Mouse (Mus musculus): Measurements from ENCODE around the gene Gbx1. TPM values are rescaled to one million over a fixed set of nuclear protein-coding genes. Genes with fewer than 3 reads are reported as not detected.
A peak's percentile ranks its signal among the peaks of the same experiment; 100 is the strongest.

Gene Gbx1
- polyA plus RNA-seq, 1 experiment from 2014 or later = 0.02 TPM

DNA sequence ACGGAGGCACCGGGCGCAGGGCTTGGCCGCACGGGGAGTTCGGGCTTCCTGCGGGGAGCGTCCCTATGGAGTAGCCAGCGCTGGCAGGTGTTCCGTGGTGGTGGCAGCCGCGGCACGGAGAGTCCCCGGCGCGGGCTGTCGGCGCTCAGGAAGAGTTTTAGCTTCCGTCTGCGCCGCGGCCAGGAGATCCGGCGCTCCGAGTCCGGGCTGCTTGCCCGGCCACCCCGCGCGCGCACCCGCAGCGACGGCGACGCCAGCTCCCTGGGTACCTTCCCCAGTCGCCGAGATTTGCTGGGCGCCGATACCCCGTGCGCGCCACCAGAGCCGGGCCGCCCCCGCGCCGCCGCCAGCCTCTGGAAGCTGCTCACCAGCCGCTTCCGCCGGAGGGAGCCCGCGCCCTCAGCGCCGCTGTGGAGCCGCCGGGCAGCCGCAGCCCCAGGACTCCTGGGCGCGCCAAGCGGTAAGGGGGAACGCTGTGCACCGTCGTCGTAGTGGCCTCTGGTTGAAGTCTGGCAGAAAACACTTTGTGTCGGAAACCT lies 52.2 kb downstream of the Gbx1 start:
- H3K27ac ChIP-seq = no peak overlapping the region; the same call in 1 of the 2 replicates
- no peak for ATAC-seq (ENCODE audit: low read depth)

DNA sequence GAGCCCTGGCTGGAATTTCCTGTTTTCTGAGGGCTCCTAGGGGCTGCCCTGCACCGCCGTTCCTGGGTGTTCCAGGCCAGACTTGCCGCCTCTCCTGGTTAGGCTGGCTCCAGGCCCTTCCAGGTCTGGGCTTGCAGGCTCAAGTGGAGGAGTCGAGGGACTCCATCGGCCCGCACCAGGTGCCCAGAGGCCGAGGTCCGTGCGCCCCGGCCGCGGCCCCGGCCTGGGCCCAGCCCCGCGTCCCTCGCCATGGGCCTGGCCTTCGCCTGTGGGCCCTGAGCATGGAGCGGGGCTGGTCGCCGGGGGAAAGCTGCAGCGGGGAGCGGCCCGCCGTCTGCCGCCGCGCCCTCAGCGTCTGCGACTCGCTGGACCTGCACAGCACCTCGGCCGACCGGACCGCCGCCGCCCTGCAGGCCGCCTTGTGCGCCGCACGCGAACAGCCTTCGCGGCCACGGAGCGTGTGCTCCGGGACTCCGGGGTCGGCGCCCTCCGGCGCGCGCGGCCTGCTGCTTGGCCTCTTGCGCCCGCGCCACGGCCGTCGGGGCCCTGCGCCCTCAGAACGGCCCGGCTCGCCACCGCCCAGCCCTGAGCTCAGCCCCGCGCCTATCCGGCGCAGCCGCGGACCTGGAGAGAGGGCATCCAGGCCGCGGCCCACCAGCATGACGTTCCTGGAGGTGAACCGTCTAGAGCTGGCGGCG lies 52.8 kb downstream of the Gbx1 start:
- H3K9me3 ChIP-seq (replicated peaks) = no peaks in the 10 kb centered on the region
- peak overlapping the region; percentile 66 for H3K4me2 ChIP-seq
- H3K4me1 ChIP-seq (replicated peaks) = peaks cover 40% of the 10 kb centered on the region
- ATAC-seq (ENCODE audit: low read depth) = peak; percentile 19; the same call in 1 of the 2 replicates
- WGBS (ENCODE audit: insufficient replicate concordance) = 6% methylated on average over 77 of the region's 77 CpGs
- no peak overlapping the region; the same call in 1 of the 2 replicates for H3K27ac ChIP-seq
- H3K36me3 ChIP-seq = peaks cover 26% of the 10 kb centered on the region
- DNase-seq = no peak
- peaks cover 42% of the 10 kb centered on the region for H3K27me3 ChIP-seq
- H3K9ac ChIP-seq = peak overlapping the region; percentile 37; the same call in 1 of the 2 replicates
- peak overlapping the region; percentile 49 for H3K4me3 ChIP-seq (replicated peaks)

More for the DNA sequence above, 52.2 kb downstream of the Gbx1 start:
- peak overlapping the region; percentile 49 for H3K4me3 ChIP-seq (replicated peaks)
- peaks cover 42% of the 10 kb centered on the region for H3K27me3 ChIP-seq
- H3K9ac ChIP-seq = peak overlapping the region; percentile 37; the same call in 1 of the 2 replicates
- DNase-seq = no peak
- H3K4me2 ChIP-seq = peak overlapping the region; percentile 66
- peaks cover 32% of the 10 kb centered on the region for H3K36me3 ChIP-seq
- no peaks in the 10 kb centered on the region for H3K9me3 ChIP-seq (replicated peaks)
- H3K4me1 ChIP-seq (replicated peaks) = peaks cover 44% of the 10 kb centered on the region
- WGBS (ENCODE audit: insufficient replicate concordance) = 6% methylated on average over 61 of the region's 67 CpGs

DNA sequence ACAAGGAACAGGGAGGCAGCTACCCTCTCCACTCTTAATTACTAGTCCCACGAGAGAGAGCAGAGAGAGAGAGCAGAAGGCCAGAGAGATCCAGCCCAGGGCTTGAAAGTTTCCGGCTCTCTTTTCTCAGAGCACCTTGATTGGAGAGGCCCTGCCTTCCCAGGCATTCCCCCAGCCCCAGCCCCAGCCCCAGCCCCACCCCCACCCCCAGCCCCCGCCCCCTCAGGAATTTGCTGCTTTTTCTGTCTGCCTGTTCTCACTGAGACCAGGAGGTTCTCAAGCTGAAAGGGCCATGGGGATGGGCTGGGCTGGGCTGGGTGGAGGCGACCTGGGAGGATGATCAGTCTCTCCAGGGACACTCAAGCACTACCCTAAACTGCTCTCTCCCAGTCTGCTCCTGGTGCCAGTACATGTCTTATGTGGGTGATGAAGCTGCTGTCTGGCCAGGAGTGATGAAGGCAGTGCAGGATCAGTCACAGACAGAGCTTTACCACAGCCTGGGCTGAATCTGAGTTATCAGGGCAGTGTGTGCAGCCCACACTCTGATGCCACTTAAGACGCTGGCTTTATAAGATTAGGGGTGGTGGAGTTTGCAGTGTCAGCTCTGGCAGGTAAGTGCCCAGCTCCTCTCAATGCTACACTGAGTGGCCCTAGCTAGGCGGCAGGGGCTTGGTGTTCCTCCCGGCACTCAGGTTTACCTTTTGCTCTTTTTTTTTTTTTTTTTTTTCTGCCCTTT lies 54.0 kb downstream of the Gbx1 start:
- H3K9me3 ChIP-seq (replicated peaks) = no peaks in the 10 kb centered on the region
- no peak overlapping the region for H3K27ac ChIP-seq
- ATAC-seq (ENCODE audit: low read depth) (peak; percentile 22; the same call in 1 of the 2 replicates), DNase-seq (no peak)
- H3K27me3 ChIP-seq = peaks cover 42% of the 10 kb centered on the region
- no peak overlapping the region for H3K4me3 ChIP-seq (replicated peaks)
- H3K9ac ChIP-seq = no peak overlapping the region
- H3K4me1 ChIP-seq (replicated peaks) = peaks cover 40% of the 10 kb centered on the region
- no peak overlapping the region for H3K4me2 ChIP-seq
- H3K36me3 ChIP-seq = peaks cover 15% of the 10 kb centered on the region
- WGBS (ENCODE audit: insufficient replicate concordance) = 51% methylated on average over 6 of the region's 7 CpGs

DNA sequence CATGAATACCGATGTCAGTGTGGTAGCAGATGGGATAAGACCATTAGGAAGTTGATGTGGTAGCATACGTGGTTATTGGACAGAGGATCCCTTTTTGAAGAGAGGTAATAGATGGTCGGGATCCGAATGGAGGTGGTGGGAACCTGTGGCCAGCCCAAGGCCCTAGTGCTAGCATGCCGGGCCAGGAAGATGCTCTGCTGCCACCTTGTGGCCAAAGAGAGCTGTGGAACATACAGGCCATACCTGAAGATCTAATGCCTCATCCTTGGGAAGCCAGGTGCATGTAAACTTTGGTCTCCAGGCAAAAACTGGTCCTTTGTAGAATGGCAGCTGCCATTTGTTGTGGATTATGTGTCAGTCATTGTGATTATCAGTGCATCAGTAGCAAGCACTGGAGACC lies 56.4 kb downstream of the Gbx1 start:
- peaks cover 38% of the 10 kb centered on the region for H3K27me3 ChIP-seq
- no peak overlapping the region for H3K4me2 ChIP-seq
- no peak overlapping the region for H3K4me3 ChIP-seq (replicated peaks)
- peak; percentile 60 for ATAC-seq (ENCODE audit: low read depth)
- no peaks in the 10 kb centered on the region for H3K36me3 ChIP-seq
- 12% methylated on average over 5 of the region's 5 CpGs for WGBS (ENCODE audit: insufficient replicate concordance)
- peak; percentile 62 for DNase-seq
- H3K9me3 ChIP-seq (replicated peaks) = no peaks in the 10 kb centered on the region
- H3K9ac ChIP-seq = no peak overlapping the region
- peaks cover 54% of the 10 kb centered on the region for H3K4me1 ChIP-seq (replicated peaks)
- no peak overlapping the region for H3K27ac ChIP-seq

DNA sequence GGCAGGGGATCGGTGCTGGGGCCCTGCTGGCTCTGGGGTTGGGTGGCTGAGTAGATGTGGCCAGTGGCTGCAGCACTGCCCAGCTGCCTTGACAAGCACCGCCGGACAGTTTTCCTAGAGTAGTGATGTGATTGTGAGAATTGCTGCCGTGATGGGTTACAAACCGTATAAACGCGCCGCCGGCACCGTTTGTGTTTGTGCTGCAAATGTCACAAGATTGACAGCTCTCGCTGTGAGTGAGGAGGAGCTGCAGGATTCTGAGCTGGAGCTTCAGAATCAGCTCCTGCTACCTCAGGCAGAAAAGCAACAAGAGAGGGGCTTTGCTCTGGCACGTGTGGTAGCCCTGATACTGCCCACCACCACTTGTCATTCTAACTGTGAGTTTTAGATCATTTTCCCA lies 60.2 kb downstream of the Gbx1 start:
- 73% methylated on average over 12 of the region's 12 CpGs for WGBS (ENCODE audit: insufficient replicate concordance)
- no peak overlapping the region for H3K27ac ChIP-seq
- H3K4me3 ChIP-seq (replicated peaks) = no peak overlapping the region
- no peak overlapping the region for H3K4me2 ChIP-seq
- H3K9ac ChIP-seq = no peak overlapping the region
- peaks cover under 1% of the 10 kb centered on the region; the same call in 1 of the 2 replicates for H3K36me3 ChIP-seq
- H3K9me3 ChIP-seq (replicated peaks) = no peaks in the 10 kb centered on the region
- no peaks in the 10 kb centered on the region; the same call in 1 of the 2 replicates for H3K27me3 ChIP-seq
- H3K4me1 ChIP-seq (replicated peaks) = peaks cover 21% of the 10 kb centered on the region
- no peak for ATAC-seq (ENCODE audit: low read depth)
- no peak for DNase-seq

DNA sequence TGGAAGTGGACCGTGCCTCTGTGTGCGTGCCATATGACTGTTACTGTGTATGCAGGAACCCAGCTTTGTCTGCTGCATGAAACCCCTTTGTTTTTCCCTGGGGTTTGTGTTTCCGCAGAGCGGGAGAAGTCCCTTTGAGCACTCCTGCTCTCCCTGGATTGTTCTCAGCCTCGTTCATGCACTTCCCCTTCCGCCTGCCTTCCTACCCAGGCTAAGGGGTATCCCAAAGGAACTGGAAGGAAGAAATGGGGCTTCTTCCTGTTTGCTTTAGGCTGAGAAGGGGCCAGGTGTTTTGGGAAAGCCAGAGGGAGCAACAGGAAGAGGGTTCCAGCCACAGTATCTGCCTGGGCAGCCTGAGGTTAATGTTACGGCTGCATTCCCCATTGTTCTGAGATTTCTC lies 71.4 kb downstream of the Gbx1 start:
- Histone ChIP-seq H3K4me1 (replicated peaks) (peaks cover 63% of the 10 kb centered on the region), H3K9ac (no peak overlapping the region), H3K4me2 (0 out of 2 replicates have a peak overlapping the region, but pooled peaks have one; percentile 19), H3K27ac (0 out of 2 replicates have a peak overlapping the region, but pooled peaks have one; percentile 17), H3K9me3 (replicated peaks) (no peaks in the 10 kb centered on the region), H3K27me3 (no peaks in the 10 kb centered on the region), H3K36me3 (peaks cover 35% of the 10 kb centered on the region), H3K4me3 (replicated peaks) (no peak overlapping the region)
- ATAC-seq (ENCODE audit: low read depth) = no peak
- WGBS (ENCODE audit: insufficient replicate concordance) = 75% methylated on average over 7 of the region's 7 CpGs
- no peak for DNase-seq

DNA sequence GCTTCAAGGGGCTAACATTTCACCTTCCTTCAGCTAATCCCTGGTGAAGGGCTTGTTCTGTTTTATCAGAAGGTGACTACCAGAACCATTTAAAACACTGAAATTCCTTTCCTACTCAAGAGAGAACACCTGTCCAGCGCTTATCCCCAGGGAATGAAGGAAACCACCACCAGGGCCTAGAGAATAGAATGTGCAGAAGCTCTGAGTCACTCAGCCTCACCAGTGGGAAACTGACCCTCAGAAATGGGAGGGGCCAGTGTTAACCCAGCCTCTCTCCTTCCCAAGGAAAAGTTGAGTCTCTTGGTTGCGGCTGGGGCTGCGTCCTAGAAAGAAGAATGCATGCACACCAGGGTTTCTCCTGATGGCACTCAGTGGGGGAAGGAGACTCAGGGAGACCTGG lies 71.9 kb downstream of the Gbx1 start:
- Histone ChIP-seq H3K4me2 (0 out of 2 replicates have a peak overlapping the region, but pooled peaks have one; percentile 19), H3K27me3 (no peaks in the 10 kb centered on the region), H3K27ac (no peak overlapping the region; the same call in 1 of the 2 replicates), H3K4me1 (replicated peaks) (peaks cover 65% of the 10 kb centered on the region), H3K4me3 (replicated peaks) (no peak overlapping the region), H3K9me3 (replicated peaks) (no peaks in the 10 kb centered on the region), H3K36me3 (peaks cover 30% of the 10 kb centered on the region), H3K9ac (peak overlapping the region; percentile 43)
- DNase-seq (no peak), ATAC-seq (ENCODE audit: low read depth) (no peak)
- WGBS (ENCODE audit: insufficient replicate concordance) = 63% methylated on average over 3 of the region's 3 CpGs

DNA sequence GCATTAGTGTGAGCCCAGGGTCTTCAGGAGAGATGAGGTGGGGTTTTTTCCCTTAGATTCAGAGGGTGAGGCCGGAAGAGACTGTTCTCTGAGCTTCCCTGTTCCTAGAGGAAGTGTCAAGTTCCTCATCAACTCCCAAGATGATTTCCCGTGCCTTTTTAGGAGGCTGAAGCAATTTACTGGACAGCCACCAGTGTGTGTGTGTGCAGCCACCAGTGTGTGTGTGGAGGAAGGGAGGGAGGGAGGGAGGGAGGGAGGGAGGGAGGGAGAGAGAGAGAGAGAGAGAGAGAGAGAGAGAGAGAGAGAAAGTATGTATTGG lies 73.1 kb downstream of the Gbx1 start:
- H3K9ac ChIP-seq = peak overlapping the region; percentile 93
- WGBS (ENCODE audit: insufficient replicate concordance) = 27% methylated on average over 2 of the region's 2 CpGs

DNA sequence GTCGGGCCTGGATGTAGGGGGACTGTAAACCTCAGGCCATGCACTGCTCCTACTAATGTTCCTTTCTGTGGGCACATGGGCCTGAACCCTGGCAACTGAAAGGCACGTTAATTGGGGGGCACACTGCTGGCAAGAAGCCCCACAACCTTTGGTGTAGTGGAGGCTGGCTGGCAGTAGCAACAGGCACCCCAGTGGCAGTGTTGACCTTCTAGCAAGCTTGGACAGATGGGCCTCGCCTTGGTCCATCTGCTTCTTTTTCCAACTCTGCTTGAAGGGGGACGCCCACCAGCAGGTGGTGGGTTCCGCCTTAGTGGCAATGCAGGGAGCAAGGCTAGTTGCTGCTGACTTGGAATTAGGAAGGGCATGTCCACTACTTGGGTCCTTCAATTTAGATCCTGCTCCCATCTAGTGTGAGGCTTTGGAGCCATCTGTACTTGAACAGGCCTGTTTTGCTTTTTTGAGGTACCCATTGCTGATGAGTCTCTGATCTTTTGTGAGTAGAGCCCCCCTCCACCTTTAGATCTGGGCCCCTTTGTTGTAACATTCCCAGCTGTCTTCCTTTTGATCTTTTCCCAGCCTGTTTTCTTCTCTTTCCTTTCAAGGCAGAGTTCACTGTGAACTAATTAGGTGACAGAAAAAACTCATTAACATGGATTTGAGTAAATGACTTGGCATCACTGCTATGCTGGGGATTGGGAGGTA lies 73.6 kb downstream of the Gbx1 start:
- Histone ChIP-seq H3K9ac (peak overlapping the region; percentile 93), H3K4me2 (peak overlapping the region; percentile 100), H3K36me3 (peaks cover 24% of the 10 kb centered on the region), H3K27me3 (no peaks in the 10 kb centered on the region), H3K4me3 (replicated peaks) (peak overlapping the region; percentile 85), H3K4me1 (replicated peaks) (peaks cover 58% of the 10 kb centered on the region), H3K27ac (peak overlapping the region; percentile 95), H3K9me3 (replicated peaks) (no peaks in the 10 kb centered on the region)
- 33% methylated on average over 5 of the region's 5 CpGs for WGBS (ENCODE audit: insufficient replicate concordance)
- no peak for ATAC-seq (ENCODE audit: low read depth)
- DNase-seq = no peak

More for the DNA sequence above, 73.1 kb downstream of the Gbx1 start:
- H3K4me2 ChIP-seq = peak overlapping the region; percentile 100
- H3K27me3 ChIP-seq = no peaks in the 10 kb centered on the region
- no peaks in the 10 kb centered on the region for H3K9me3 ChIP-seq (replicated peaks)
- H3K36me3 ChIP-seq = peaks cover 29% of the 10 kb centered on the region
- H3K4me1 ChIP-seq (replicated peaks) = peaks cover 61% of the 10 kb centered on the region
- H3K27ac ChIP-seq = peak overlapping the region; percentile 95; the same call in 1 of the 2 replicates
- H3K4me3 ChIP-seq (replicated peaks) = peak overlapping the region; percentile 85
- ATAC-seq (ENCODE audit: low read depth) (no peak), DNase-seq (no peak)
